Mouse (Mus musculus): ENCODE data around the gene Myadml2. TPM values are rescaled to one million over a fixed set of nuclear protein-coding genes. Genes with fewer than 3 reads are reported as not detected.
A peak's percentile ranks its signal among the peaks of the same experiment; 100 is the strongest.

Myadml2 gene
- polyA plus RNA-seq, 1 experiment from 2014 or later: 0.28 TPM

GRCm38 (mm10) chr11:120659509-120660300 is 11.7 kb upstream of the Myadml2 start:
- WGBS: 2% methylated on average over 50 of the region's 50 CpGs
- H3K4me2 ChIP-seq (ENCODE audit: low read length): peak overlapping the region; percentile 71
- no peak overlapping the region for H3K27ac ChIP-seq
- H3K4me1 ChIP-seq (replicated peaks; ENCODE audit: insufficient read depth, low read length): peaks cover 4% of the 10 kb centered on the region; the same call in 1 of the 2 replicates
- TF ChIP-seq CTCF (IDR thresholded peaks at IDR 0.05; ENCODE audit: low read depth): no peak
- peak overlapping the region; percentile 47 for H3K4me3 ChIP-seq (replicated peaks; ENCODE audit: low read depth, low read length)
- DNase-seq (ENCODE audit: low spot score) (no peak), ATAC-seq (replicated peaks; ENCODE audit: low FRiP score, low read depth) (peak; percentile 12; the same call in 1 of the 2 replicates)
- no peaks in the 10 kb centered on the region for H3K9me3 ChIP-seq (replicated peaks; ENCODE audit: low read length)
- no peaks in the 10 kb centered on the region for H3K36me3 ChIP-seq (ENCODE audit: insufficient read depth, low read length)
- H3K27me3 ChIP-seq (ENCODE audit: insufficient read depth, low read length): peaks cover 32% of the 10 kb centered on the region
- no peak overlapping the region; the same call in 1 of the 2 replicates for H3K9ac ChIP-seq (ENCODE audit: low read depth, low read length)

GRCm38 (mm10) chr11:120658876-120659410 is 11.0 kb upstream of the Myadml2 start:
- TF ChIP-seq CTCF (IDR thresholded peaks at IDR 0.05; ENCODE audit: low read depth): peak; percentile 92
- no peaks in the 10 kb centered on the region for H3K36me3 ChIP-seq (ENCODE audit: insufficient read depth, low read length)
- H3K9me3 ChIP-seq (replicated peaks; ENCODE audit: low read length): no peaks in the 10 kb centered on the region
- H3K4me3 ChIP-seq (replicated peaks; ENCODE audit: low read depth, low read length): peak overlapping the region; percentile 47; the same call in 1 of the 2 replicates
- peak overlapping the region; percentile 23 for H3K4me2 ChIP-seq (ENCODE audit: low read length)
- H3K27me3 ChIP-seq (ENCODE audit: insufficient read depth, low read length): peaks cover 32% of the 10 kb centered on the region
- WGBS: 1% methylated on average over 24 of the region's 24 CpGs
- no peak for ATAC-seq (replicated peaks; ENCODE audit: low FRiP score, low read depth)
- no peak overlapping the region for H3K27ac ChIP-seq
- peak; percentile 81 for DNase-seq (ENCODE audit: low spot score)
- H3K4me1 ChIP-seq (replicated peaks; ENCODE audit: insufficient read depth, low read length): peaks cover 4% of the 10 kb centered on the region; the same call in 1 of the 2 replicates
- no peak overlapping the region for H3K9ac ChIP-seq (ENCODE audit: low read depth, low read length)

- peaks cover 4% of the 10 kb centered on the region; the same call in 1 of the 2 replicates for H3K4me1 ChIP-seq (replicated peaks; ENCODE audit: insufficient read depth, low read length)
- WGBS: 91% methylated on average over 4 of the region's 4 CpGs
- H3K4me2 ChIP-seq (ENCODE audit: low read length): no peak overlapping the region
- no peaks in the 10 kb centered on the region for H3K36me3 ChIP-seq (ENCODE audit: insufficient read depth, low read length)
- H3K4me3 ChIP-seq (replicated peaks; ENCODE audit: low read depth, low read length): no peak overlapping the region
- DNase-seq (ENCODE audit: low spot score) (no peak), ATAC-seq (replicated peaks; ENCODE audit: low FRiP score, low read depth) (no peak)
- no peak overlapping the region for H3K27ac ChIP-seq
- no peak for TF ChIP-seq CTCF (IDR thresholded peaks at IDR 0.05; ENCODE audit: low read depth)
- no peaks in the 10 kb centered on the region for H3K9me3 ChIP-seq (replicated peaks; ENCODE audit: low read length)
- no peak overlapping the region for H3K9ac ChIP-seq (ENCODE audit: low read depth, low read length)
- H3K27me3 ChIP-seq (ENCODE audit: insufficient read depth, low read length): peaks cover 32% of the 10 kb centered on the region
These were observed 9.3 kb upstream of the Myadml2 start for GRCm38 (mm10) chr11:120657301-120657700.

GRCm38 (mm10) chr11:120654741-120655140 is 6.8 kb upstream of the Myadml2 start:
- Histone ChIP-seq H3K9me3 (replicated peaks; ENCODE audit: low read length) (no peaks in the 10 kb centered on the region), H3K4me1 (replicated peaks; ENCODE audit: insufficient read depth, low read length) (no peaks in the 10 kb centered on the region), H3K4me2 (ENCODE audit: low read length) (no peak overlapping the region), H3K27me3 (ENCODE audit: insufficient read depth, low read length) (peaks cover 7% of the 10 kb centered on the region), H3K36me3 (ENCODE audit: insufficient read depth, low read length) (no peaks in the 10 kb centered on the region), H3K4me3 (replicated peaks; ENCODE audit: low read depth, low read length) (no peak overlapping the region), H3K9ac (ENCODE audit: low read depth, low read length) (no peak overlapping the region), H3K27ac (no peak overlapping the region)
- ATAC-seq (replicated peaks; ENCODE audit: low FRiP score, low read depth): no peak
- 73% methylated on average over 3 of the region's 3 CpGs for WGBS
- DNase-seq (ENCODE audit: low spot score): no peak
- TF ChIP-seq CTCF (IDR thresholded peaks at IDR 0.05; ENCODE audit: low read depth): no peak

GRCm38 (mm10) chr11:120651872-120652271 is 3.9 kb upstream of the Myadml2 start:
- TF ChIP-seq CTCF (IDR thresholded peaks at IDR 0.05; ENCODE audit: low read depth): peak; percentile 42
- no peak overlapping the region for H3K4me2 ChIP-seq (ENCODE audit: low read length)
- H3K27me3 ChIP-seq (ENCODE audit: insufficient read depth, low read length): no peaks in the 10 kb centered on the region
- H3K4me1 ChIP-seq (replicated peaks; ENCODE audit: insufficient read depth, low read length): peaks cover 5% of the 10 kb centered on the region
- ATAC-seq (replicated peaks; ENCODE audit: low FRiP score, low read depth) (no peak), DNase-seq (ENCODE audit: low spot score) (no peak)
- no peak overlapping the region for H3K9ac ChIP-seq (ENCODE audit: low read depth, low read length)
- no peaks in the 10 kb centered on the region for H3K36me3 ChIP-seq (ENCODE audit: insufficient read depth, low read length)
- no peaks in the 10 kb centered on the region for H3K9me3 ChIP-seq (replicated peaks; ENCODE audit: low read length)
- no peak overlapping the region for H3K4me3 ChIP-seq (replicated peaks; ENCODE audit: low read depth, low read length)
- 85% methylated on average over 3 of the region's 3 CpGs for WGBS
- H3K27ac ChIP-seq: no peak overlapping the region

GRCm38 (mm10) chr11:120647047-120647830 is 719 bp downstream of the Myadml2 start:
- peaks cover 10% of the 10 kb centered on the region for H3K4me1 ChIP-seq (replicated peaks; ENCODE audit: insufficient read depth, low read length)
- peak overlapping the region; percentile 47; the same call in 1 of the 2 replicates for H3K4me2 ChIP-seq (ENCODE audit: low read length)
- TF ChIP-seq CTCF (IDR thresholded peaks at IDR 0.05; ENCODE audit: low read depth): no peak
- H3K27me3 ChIP-seq (ENCODE audit: insufficient read depth, low read length): no peaks in the 10 kb centered on the region
- H3K36me3 ChIP-seq (ENCODE audit: insufficient read depth, low read length): no peaks in the 10 kb centered on the region
- DNase-seq (ENCODE audit: low spot score) (no peak), ATAC-seq (replicated peaks; ENCODE audit: low FRiP score, low read depth) (no peak)
- peak overlapping the region; percentile 27; the same call in 1 of the 2 replicates for H3K9ac ChIP-seq (ENCODE audit: low read depth, low read length)
- 84% methylated on average over 35 of the region's 35 CpGs for WGBS
- no peaks in the 10 kb centered on the region for H3K9me3 ChIP-seq (replicated peaks; ENCODE audit: low read length)
- H3K4me3 ChIP-seq (replicated peaks; ENCODE audit: low read depth, low read length): no peak overlapping the region
- H3K27ac ChIP-seq: no peak overlapping the region
